Mouse (Mus musculus) liver, postnatal 0 days (tissue): Measurements from ENCODE around the gene Cerkl. TPM values are rescaled to one million over a fixed set of nuclear protein-coding genes. Genes with fewer than 3 reads are reported as not detected.

Experiments
- ATAC-seq: fragments of 200-750 bp; cut with Nextera tagmentation; 2 replicates; pipeline ENCODE4 v1.8.0; 2017; ENCODE audit warnings: mild to moderate bottlenecking, moderate library complexity
- DNase-seq: peaks from one replicate; pipeline ENCODE4 v3.0.0-alpha.2; 2016
- H3K27ac ChIP-seq: fragments of 300-500 bp; sonication (generic); 2 replicates; pipeline ENCODE4 v1.5.1; 2014; ENCODE audit warnings: antibody characterized with exemption, moderate library complexity, mild to moderate bottlenecking, low read depth
- H3K27me3 ChIP-seq: fragments of 300-500 bp; sonication (generic); 2 replicates; pipeline ENCODE4 v1.6.1; 2014; ENCODE audit warnings: low read length, control low read depth, mixed read lengths; ENCODE audit not compliant: insufficient read depth
- H3K36me3 ChIP-seq: fragments of 300-500 bp; sonication (generic); replicated peaks from 2 replicates; pipeline ENCODE4 v1.6.1; 2014; ENCODE audit warnings: mild to moderate bottlenecking, control low read depth, low read length, moderate library complexity, mixed read lengths; ENCODE audit not compliant: insufficient read depth
- H3K4me1 ChIP-seq: fragments of 300-500 bp; sonication (generic); 2 replicates; pipeline ENCODE4 v1.6.1; 2014; ENCODE audit warnings: antibody characterized with exemption, mild to moderate bottlenecking, control low read depth; ENCODE audit not compliant: insufficient read depth
- H3K4me2 ChIP-seq: fragments of 300-500 bp; sonication (generic); 2 replicates; pipeline ENCODE4 v1.6.1; 2014; ENCODE audit warnings: low read depth, mild to moderate bottlenecking, low read length, moderate library complexity, mixed read lengths
- H3K4me3 ChIP-seq: fragments of 300-500 bp; sonication (generic); 2 replicates; pipeline ENCODE4 v1.5.1; 2014; ENCODE audit warnings: low read depth, low read length
- H3K9ac ChIP-seq: fragments of 300-500 bp; sonication (generic); replicated peaks from 2 replicates; pipeline ENCODE4 v1.6.1; 2014; ENCODE audit warnings: mild to moderate bottlenecking, moderate library complexity
- H3K9me3 ChIP-seq: fragments of 300-500 bp; sonication (generic); 2 replicates; pipeline ENCODE4 v1.6.1; 2016; ENCODE audit warnings: mild to moderate bottlenecking, control low read depth, low read length, mixed read lengths
- CTCF ChIP-seq: sonication (generic); IDR thresholded peaks from 2 replicates; pipeline ENCODE4 v1.5.1; 2016; ENCODE audit warnings: antibody characterized with exemption, low read depth
- EP300 ChIP-seq: IDR thresholded peaks from 2 replicates; pipeline ENCODE4 v1.6.1; 2016; ENCODE audit warnings: antibody characterized with exemption, low read depth, mild to moderate bottlenecking
- WGBS: fragments of 180-500 bp; shearing (Covaris S2); extraction: QIAGEN DNeasy Blood & Tissue Kit; methylation state at CpG from one replicate; pipeline ENCODE4 v1.1.7; 2014; ENCODE audit not compliant: insufficient replicate concordance; 5-methylcytosine and 5-hydroxymethylcytosine counted together
- polyA plus RNA-seq: library from polyadenylated mRNA; unstranded; fragments of >200 nt; fragmentation: Nextera tagmentation; extraction: Ambion mirVana; gene quantifications from 2 replicates; pipeline ENCODE4 v1.2.1, GENCODE M21; 2015

Gene Cerkl
- polyA plus RNA-seq, 1 experiment from 2014 or later: 6.6 TPM

DNA sequence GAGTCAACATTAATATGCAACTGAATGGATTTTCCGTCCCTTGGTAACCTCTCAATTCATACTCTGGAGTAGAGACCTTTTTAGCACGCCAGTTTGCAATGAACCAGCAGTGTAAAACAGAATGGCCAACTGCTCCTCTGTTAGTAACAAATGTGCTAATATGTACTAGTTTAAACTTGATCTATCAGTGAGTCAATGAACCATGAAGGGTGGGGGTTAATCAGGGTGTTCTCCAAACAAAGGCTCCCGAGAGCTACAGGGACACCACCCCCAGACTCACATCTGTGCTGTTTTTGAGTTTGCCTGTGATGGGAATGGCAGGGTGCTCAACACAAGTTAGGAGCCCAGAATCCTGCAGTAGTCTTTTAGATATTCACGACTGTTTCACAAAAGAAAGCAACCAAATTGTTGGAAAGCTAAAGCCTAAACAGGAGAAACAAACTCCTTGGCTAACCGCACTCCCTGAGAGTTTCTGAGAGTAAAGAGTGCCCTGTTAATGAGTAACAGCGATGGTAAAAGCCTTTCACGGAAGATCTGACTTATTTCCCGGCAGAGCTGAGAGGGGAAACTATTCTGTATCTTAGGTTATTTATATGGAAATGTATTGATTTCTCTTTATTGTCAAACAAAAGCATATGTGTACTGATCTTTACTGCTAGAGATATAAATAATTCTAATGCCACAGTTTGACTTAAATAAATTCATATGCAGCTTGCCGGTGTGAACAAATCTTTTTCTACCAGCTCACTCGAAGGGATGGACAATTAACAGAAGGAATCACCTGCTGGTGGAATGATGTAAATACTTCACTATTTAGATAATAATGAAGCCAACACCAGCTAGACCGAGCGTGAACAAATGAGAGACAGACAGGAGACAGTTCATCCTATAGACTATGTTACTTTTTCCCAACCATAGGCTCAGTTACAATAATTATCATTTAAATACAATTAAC lies 77.2 kb downstream of the Cerkl start:
- Histone ChIP-seq H3K27me3 (no peaks in the 10 kb centered on the region), H3K9me3 (no peaks in the 10 kb centered on the region), H3K4me2 (peak overlapping the region; percentile 54), H3K36me3 (no peaks in the 10 kb centered on the region), H3K4me3 (no peak overlapping the region), H3K27ac (peak overlapping the region; percentile 69), H3K9ac (no peak overlapping the region), H3K4me1 (peaks cover 3% of the 10 kb centered on the region; the same call in 1 of the 2 replicates)
- 46% methylated on average over 12 of the region's 12 CpGs for whole genome bisulfite sequencing
- no peak for DNase-seq
- TF ChIP-seq CTCF (no peak), EP300 (no peak)
- ATAC-seq: peak; percentile 93

DNA sequence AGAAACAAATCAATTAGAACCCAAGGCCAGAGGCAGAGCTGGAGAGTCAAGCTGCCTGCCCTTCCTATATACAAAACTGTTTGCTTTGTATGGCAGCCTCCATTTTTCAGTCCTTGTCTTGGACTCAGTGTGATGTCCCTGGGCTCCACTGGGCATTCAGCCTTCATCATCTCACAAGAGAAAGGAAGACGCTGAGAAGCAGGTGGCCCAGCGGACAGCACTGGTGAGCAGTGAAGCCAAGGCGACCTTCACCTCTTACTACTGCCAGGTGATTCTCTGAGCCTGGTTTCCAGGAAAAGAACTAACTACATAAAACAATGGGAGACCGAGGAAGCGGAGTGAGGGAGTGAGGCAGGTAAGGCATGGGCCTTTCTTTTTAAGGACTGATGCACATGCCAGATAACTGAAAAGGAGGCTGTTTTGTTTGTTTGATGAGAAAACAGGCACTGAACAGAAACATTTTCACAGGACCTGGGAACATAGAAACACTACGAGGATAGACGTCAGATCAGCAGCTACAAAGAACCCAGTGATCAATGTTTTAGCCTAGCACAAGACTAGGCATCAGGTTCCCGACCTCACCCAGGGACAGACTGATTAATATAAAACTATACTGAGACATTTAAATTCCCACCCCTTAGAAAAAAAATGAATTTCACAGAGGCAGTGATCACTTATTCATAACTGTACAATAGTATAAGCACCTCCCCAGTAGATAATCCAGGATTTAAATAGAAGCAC lies 78.1 kb downstream of the Cerkl start:
- Histone ChIP-seq H3K4me3 (no peak overlapping the region), H3K36me3 (no peaks in the 10 kb centered on the region), H3K9ac (no peak overlapping the region), H3K4me2 (peak overlapping the region; percentile 54), H3K4me1 (peaks cover 3% of the 10 kb centered on the region; the same call in 1 of the 2 replicates), H3K27ac (peak overlapping the region; percentile 69), H3K27me3 (no peaks in the 10 kb centered on the region), H3K9me3 (no peaks in the 10 kb centered on the region)
- ATAC-seq: peak; percentile 73
- 62% methylated on average over 8 of the region's 8 CpGs for WGBS
- TF ChIP-seq EP300: no peak
- no peak for TF ChIP-seq CTCF
- no peak for DNase-seq

DNA sequence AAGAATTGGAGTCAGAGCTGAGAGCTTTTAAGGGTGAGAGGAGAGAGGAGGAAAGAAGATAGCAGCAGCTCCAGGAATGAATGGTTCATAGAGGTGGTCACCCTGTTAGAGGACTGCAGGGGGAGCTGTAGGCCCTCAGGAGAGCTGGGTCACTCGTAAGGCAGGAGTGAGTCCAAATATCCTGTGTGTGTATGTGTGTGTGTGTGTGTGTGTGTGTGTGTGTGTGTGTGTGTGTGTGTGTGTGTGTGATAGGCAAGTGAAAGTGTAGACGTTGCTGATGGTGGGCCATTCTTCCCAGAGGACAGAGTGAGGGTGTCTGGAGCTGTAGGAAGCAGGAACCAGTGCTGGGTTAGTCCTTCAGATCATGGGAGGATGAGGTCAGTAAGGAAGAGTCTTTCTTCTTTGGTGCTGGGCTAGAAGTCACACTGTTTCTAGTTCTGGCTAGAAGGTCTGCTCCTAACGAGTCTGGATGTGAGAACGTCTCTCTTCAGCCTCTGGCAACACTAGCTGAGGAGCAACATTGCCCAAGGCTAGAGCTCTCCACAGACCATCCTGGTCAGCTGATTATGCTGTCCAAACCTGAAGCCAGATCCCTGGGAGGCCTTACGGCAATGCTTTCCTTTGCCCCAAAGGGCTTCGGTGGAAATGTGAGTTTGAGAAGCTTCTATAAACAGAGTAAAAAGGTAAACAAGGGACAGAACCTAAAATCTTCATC lies 83.9 kb downstream of the Cerkl start:
- peak; percentile 58 for DNase-seq
- TF ChIP-seq CTCF (peak; percentile 80), EP300 (no peak)
- ATAC-seq: peak; percentile 45

DNA sequence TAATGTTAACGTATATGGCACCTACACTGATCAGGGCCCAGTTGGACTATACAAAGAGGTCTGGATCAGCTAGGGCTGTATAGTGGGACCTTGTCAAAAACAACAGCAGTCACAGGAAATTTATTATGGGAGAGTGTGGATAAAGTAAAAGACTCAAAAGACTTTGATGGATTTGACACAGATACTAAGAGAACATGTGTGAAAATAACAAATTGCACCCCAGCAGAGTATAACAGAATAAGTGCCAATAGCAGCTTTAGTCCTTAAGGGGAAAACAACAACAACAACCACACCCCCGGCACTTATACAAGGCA lies 84.5 kb downstream of the Cerkl start:
- Histone ChIP-seq H3K27ac (no peak overlapping the region), H3K4me1 (peaks cover 4% of the 10 kb centered on the region), H3K4me2 (peak overlapping the region; percentile 42), H3K27me3 (no peaks in the 10 kb centered on the region), H3K9ac (no peak overlapping the region), H3K4me3 (no peak overlapping the region), H3K36me3 (no peaks in the 10 kb centered on the region), H3K9me3 (no peaks in the 10 kb centered on the region)
- 56% methylated on average over 2 of the region's 2 CpGs for WGBS
- no peak for DNase-seq
- TF ChIP-seq EP300: no peak
- TF ChIP-seq CTCF: no peak
- ATAC-seq: no peak

More for the DNA sequence above, 83.9 kb downstream of the Cerkl start:
- Histone ChIP-seq H3K4me1 (peaks cover 4% of the 10 kb centered on the region), H3K4me3 (no peak overlapping the region), H3K36me3 (no peaks in the 10 kb centered on the region), H3K27me3 (no peaks in the 10 kb centered on the region), H3K9me3 (no peaks in the 10 kb centered on the region), H3K9ac (no peak overlapping the region), H3K4me2 (no peak overlapping the region), H3K27ac (no peak overlapping the region)
- 42% methylated on average over 6 of the region's 6 CpGs for WGBS

DNA sequence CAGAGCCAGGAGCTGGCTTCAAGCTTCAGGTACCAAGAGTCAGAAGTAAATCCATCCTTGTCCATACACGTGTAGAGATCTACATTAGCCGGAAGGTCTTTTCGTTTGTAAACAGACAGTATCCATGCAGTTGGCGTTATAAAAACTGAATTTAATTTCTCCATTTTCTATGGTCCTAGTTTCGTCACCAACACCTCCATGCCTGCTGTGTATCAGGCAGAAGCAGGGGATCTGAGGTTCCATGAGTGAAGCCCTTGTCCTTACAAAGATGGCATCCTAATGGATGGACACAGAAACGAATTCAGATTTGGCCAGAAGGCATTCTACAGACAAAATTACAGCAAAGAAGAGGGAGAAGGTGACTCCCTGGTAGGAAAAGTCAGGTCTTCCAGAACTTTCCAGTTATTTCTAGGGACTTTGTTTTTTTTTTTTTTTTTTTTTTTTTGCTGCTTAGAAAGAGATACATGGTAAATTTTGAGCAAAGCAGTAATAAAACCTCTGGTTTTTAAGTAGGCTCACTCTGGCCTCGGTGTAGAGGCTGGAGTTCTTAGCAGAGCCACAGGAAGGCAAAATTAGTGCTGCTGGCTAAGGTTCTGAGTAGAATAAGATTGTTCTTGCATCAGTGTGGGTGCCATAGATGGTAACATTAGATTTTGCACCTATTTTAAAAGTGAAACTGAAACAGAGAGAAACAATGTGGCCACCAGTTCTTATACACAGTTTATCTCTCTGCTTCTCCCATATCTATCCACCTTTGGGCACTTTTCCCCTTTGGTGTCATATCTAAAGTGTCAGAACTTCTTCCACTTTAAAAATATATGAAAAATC lies 85.0 kb downstream of the Cerkl start:
- Histone ChIP-seq H3K27ac (no peak overlapping the region), H3K27me3 (no peaks in the 10 kb centered on the region), H3K9me3 (no peaks in the 10 kb centered on the region), H3K4me2 (peak overlapping the region; percentile 42), H3K4me1 (peaks cover 4% of the 10 kb centered on the region), H3K36me3 (no peaks in the 10 kb centered on the region), H3K4me3 (no peak overlapping the region), H3K9ac (no peak overlapping the region)
- TF ChIP-seq CTCF: no peak
- no peak for TF ChIP-seq EP300
- ATAC-seq (no peak), DNase-seq (no peak)
- WGBS: 83% methylated on average over 7 of the region's 7 CpGs
